Mouse (Mus musculus) cerebellum, adult (tissue): ENCODE data around the gene Endou.
A peak's percentile ranks its signal among the peaks of the same experiment; 100 is the strongest.

Experiments
- ATAC-seq: cut with Nextera tagmentation; 2 replicates; pipeline ENCODE4 v1.9.2; 2017; ENCODE audit warnings: mild to moderate bottlenecking, moderate library complexity, mixed read lengths; ENCODE audit not compliant: insufficient number of reproducible peaks, low FRiP score, low TSS enrichment

The Endou gene

DNA sequence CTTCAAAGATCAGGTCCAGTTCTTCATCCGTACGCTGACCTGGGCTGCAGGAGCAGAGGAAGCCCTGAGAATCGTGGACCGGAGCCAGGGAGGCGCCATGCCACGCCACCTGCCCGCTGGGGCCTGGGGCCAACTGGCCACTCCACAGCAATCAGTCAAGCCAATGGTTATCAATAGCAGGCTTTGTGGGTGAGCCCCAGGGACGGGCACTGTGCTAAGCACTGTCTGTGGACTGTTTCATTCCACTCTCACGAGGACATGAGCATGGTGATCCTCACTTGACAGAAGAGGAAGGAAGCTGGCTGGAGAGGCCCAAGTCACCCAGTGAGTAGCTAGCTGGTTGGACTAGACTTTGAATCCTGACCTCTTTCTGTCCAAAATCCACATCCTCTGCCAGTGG lies 28.9 kb upstream of the Endou start:
- peak; percentile 21; the same call in 1 of the 2 replicates for ATAC-seq

DNA sequence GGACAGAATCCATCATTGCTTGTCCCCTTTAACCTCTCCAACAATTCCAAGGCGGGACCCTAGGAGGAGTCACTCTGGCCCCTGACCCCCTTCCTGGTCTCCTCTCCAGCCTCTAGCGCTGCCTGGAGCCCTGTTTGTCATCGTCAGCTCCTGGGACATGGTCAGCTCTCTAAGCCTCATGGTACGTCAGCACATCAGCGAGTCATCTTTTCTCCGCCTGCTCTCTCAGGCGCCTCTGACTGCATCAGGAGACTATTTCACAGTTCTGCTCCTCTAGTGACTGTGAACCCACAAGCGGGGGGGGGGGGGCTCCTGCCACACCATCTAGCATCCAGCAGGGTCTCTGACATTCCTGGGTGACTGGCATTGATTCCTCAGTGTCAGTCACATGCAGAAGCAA lies 24.2 kb upstream of the Endou start:
- ATAC-seq, result no peak

DNA sequence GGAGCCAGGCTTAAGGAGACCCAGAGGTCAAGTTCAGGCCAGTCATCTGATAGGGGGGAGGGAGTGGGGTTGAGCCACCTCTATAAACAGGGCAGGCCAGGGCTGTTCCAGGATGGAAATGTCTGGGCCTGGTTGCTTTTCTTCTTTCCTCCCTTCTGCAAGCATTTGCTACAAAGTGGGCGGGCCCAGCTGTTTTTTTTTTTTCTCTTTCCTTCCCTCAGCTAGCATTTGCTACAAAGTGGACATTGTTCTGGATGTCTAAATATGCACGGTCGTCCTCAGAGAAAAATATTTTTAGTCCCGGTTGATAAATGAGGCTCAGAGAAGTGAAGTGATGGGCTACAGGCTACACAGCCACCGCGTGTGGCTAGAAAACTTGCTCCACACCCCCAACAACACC lies 23.3 kb upstream of the Endou start:
- no peak for ATAC-seq

DNA sequence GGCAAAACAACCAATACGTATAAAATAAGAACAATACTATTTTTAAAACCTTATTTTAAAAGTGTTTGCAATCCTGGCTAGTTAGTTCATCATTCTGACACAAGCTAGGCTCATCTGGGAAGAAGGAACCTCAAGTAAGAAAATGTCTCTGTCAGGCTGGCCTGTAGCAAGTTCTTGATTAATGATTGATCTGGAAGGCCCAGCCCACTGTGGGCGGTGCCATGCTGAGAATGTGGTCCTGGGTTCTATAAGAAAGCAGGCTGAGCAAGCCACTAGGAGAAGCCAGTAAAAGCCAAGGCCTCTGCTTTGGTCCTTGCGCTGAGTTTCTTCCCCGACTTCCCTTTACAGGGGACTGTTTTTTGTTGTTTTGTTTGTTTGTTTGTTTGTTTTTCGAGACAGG lies 21.4 kb upstream of the Endou start:
- ATAC-seq, result no peak

DNA sequence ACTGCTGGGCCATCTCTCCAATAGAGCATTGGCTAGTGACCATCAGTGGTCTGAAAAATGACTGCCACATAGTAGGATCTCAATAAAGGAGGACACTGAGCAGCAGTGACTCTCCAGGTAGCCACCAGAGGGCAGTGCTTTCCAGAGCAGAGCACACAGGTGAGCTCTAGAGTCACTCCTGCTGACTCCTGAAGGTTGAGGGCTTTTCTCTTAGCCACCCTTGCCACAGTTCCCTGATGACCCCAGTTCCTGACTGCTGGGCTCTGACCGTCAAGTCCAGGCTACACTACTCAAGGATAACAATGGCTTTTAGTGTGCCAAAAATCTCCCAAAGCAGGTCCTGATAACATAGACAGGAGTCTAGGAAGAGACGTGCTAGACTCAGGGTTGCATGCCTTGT lies 20.5 kb upstream of the Endou start:
- ATAC-seq, result no peak

DNA sequence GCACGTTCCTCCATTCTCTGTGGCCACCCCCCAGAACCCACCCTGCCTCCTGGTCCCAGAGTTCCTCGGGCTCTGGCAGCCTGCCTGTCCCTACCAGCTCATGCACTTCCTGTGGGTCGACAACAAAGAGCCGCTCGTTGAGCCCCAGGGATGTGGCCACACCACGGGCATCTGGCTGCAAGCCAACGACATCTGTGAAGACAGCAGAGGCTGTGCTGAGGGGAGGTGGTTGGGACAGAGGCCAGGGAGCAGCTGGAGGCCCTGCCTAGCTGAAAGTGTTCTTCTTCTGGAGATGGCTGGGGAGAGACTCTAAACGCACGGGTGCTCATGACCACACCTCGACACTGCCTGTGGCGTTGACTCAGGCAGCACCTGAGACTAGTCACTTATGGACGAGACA lies 19.6 kb upstream of the Endou start:
- ATAC-seq, result no peak

DNA sequence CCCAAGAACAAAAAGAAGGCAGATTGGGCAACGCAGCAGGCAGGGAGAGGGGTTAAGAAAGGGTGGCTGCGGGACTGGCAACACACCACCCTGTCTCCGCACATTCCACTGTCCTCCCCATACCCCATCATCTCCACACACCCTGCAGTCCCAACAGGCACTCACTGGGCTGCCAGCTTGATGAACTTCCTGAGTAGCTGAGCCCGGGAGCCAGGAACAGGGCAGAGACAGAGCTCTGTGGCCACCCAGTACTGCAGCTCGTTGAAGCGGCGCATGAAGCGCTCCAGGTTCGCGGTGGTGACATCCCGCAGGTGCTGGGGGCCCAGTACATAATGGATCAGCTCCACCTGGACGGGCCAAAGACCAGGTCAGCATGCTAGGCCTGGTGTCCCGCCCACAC lies 18.7 kb upstream of the Endou start:
- ATAC-seq, result no peak

DNA sequence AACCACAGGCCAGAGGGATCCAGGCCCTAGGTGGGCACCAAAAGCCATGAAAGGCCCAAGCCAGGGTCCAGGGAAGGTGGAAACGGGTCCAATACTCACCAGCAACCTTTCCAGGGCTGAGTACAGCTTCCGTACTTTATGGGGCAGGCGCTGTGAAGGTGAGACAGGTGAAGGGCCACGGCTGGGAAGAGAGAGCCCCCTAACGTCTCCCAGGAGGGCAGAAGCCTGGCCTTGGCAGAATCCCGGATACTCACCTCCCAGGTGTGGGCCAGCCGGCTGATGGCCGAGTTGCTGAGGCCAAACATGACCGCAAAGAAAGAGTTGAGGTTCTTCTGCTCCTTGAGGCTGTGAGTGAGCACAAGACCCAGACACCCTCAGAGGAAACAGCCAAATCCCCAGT lies 18.3 kb upstream of the Endou start:
- ATAC-seq, result no peak

DNA sequence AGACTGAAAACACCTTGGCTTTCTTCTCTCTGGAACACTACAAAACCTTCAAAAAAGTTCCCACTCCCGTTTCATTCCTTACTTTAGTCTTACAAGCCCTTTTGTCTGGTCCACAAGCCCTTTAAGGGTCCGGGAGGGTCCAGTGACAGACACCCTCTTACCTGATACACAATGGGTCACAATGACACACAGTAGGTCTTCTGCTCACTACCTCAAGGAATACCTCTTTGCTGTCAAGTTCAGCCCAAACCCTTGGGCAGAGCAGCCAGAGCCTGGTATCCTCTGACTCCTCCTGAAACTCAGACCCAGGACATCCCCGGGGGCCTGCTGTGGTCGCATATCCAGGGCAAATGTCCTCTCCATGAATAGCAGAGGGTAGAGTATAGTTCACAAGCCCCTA lies 17.8 kb upstream of the Endou start:
- ATAC-seq, result no peak

DNA sequence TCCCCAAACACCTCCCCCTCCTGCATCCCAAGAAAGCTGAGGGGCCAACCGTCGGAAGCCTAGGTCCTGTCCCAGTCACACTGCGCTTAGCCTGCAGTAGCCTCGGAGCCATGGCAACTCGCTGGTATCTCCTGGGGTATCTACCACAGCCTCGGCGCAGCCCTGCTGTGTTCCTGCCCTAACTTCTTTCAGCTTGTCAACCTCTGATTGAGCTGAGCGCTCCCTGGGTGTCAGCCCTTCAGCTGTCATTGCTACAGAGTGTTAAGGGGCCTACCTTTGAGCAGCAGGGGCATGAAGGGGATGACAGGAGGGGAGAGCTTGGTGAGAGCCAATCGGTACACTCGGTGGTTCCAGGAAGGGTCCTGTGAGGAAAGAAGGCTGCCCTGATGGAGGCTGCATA lies 17.2 kb upstream of the Endou start:
- ATAC-seq, result no peak

DNA sequence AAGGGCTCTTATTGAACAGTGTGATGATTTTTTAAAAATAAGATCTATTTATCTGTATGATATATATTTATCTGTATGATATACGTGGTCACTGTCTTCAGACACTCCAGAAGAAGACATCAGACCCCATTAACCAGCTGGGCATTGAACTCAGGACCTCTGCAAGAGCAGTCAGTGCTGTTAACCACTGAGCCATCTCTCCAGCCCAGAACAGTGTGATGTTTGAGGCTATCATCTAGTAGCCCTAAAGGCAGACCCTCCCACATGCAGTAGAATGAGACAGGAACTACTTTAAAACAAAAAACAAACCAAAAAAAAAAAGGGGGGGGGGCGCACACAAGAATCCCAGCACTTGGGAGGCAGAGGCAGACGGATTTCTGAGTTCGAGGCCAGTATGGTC lies 16.3 kb upstream of the Endou start:
- no peak for ATAC-seq

DNA sequence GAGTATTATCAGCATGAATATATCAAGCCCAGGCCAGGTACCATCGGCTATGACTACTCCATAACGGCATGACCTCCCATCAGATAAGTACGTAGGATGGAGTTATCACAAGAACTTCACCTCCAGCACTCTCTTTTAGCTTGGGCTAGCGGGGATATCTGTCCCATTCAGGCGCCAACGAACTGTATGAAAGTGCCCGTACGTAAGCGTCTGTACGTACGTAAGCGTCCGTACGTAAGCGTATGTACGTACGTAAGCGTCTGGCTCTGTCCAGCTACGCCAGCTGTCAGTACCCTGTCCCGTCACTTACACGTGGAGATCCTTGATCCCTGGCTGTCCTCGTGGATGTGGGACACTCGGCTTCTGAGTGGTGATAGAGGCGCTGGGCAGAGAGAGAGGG lies 15.6 kb upstream of the Endou start:
- no peak for ATAC-seq

DNA sequence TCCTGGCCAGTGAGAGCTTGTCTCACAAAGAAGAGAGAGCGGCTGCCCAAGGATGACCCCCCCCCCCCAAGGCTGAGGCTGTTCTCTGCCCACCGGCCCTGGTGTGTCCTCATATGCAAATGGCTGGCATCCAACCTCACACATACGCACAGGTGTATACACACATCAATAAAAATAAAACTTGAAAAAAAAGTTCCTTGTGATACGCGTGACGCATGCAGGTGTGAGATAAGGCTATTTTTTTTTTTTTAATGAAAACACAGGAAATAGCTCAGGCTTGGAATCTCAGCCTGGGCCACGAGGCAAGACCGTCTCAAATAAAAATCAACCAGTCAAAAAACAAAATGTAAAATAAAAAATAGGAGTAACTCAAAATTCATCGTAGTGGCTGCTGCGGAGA lies 15.1 kb upstream of the Endou start:
- ATAC-seq, result no peak

DNA sequence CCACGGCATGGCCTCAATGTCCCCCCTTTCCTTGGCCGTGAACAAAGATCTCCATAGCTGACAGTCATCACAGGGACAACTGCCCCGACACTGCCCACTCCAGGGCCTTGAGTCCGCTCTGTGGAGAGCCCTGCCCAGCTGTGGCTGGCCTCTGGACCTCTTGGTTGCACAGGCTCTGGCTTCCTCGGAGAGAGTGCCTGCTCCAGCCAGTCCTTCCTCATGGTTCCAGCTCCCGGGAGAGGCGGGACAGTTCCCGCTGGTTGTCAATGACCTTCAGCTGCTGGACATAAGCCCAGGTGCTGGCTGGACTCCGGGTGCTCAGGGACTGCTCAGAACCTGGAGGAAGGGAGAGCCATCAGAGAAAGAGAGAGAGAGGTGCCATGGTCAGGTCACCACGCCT lies 14.2 kb upstream of the Endou start:
- ATAC-seq, result no peak

DNA sequence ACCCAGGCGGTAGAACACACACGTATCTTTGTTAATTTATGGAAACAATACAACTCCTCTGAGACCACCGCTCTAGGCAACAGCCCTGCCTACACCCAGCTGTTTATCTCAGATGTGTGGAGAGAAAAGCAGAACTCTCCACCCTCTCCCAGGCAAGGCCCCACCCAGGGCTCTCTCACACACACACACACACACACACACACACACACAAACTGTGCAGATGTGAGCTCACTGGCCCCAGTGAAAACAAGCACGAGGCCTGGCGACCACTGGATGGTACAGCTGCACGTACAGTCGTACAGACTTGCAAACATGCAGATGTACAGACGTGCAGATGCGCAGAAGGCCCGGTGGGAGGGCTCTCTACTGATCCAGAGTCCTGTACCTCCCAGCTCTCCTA lies 13.8 kb upstream of the Endou start:
- no peak for ATAC-seq

DNA sequence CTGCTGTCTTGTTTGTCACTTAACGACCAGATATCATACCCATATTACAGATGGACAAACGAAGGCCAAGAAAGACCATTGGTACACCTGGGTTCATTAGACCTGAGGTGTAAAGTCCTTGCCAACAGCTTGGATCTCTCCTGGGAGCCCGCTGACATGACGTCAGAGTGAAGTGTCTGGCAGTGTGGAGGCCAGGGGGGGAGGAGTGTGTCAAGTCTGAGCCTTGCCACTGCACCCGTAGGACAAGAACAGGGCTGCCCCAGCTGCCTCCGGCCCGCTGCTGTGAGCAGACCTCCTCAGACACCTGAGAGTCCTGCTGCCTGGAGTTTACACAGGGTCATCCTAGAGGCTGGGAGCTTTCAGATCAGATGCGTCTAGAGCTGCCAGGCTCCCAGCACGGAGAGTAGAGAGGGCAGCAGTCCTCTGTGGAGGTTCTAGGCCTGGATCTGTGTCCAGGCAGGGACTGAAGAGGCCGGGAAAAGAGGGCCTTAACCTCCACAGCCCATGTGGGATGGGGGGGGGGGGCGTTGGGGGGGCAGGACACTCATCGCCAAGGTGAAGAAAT lies 12.9 kb upstream of the Endou start:
- ATAC-seq, result no peak

DNA sequence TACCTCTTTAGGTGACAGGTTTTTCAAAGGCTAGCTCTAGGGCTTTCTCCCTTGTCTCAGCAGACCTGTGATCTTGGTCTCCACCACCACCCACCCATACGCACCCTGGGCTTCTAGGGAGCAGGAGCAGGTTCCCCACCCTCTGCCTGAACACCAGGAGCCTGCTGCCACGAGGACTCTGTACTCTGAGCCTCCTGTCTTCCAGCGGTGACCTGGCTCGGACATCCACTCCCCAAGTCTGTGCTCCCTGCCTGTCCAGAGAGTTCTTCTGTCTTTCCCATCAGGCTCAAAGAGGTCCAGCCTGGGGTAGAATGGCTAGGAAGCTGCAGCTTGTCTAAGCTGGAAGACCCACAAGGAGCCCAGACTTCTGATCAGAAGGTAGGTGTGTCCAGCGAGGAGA lies 12.1 kb upstream of the Endou start:
- ATAC-seq, result no peak

DNA sequence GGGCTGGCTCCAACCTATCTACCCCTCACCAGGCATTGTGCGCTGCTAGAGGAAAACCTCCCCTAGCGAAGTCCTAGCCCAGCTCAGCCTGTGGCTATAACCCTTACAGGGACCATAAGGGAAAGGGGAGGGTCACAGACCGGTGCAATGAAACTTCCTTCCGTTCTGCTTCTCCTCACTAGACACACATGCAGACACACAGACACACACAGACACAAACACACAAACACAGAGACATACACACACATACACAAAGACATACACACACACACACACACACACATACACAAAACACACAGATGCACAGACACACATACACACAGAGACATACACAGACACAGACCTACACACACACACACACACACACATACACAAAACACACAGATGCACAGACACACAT lies 11.5 kb upstream of the Endou start:
- ATAC-seq, result no peak

DNA sequence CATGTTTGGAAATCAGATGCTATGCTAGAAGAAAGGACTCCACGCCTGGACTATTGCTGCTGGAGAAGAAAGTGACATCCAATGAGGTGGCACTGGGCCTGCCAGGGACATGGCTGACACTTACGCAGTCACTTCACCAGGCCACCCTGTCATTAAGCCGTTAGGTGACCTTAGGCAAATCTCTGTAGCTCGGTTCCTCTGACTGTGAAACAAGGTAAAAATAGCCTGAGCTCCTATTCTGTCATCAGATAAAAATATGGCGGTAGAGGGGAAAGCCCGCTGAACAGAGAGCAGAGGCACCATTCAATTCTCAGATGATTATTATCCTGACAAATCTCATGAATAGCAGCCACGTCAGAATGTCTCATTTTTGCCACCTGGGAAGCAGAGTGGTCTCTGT lies 10.9 kb upstream of the Endou start:
- no peak for ATAC-seq

DNA sequence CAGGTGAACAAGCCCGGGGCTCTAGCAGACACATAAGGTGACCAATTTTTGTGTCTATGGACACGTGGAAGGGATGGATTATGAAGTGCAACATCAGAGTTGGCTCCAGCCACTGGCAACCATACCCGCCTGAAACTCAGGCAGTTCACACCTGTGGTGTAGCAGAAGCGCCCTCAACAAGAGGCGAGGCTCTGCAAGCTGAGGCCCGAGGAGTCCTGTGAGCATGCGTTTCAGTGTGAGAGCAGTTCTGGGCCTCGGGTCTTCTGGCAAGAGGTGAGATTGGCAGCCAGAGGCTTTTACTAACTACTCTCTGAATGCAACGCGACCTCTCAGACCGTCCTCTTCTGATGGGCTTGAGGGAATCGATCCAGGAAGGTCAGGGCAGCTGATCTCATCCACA lies 10.5 kb upstream of the Endou start:
- ATAC-seq, result no peak

DNA sequence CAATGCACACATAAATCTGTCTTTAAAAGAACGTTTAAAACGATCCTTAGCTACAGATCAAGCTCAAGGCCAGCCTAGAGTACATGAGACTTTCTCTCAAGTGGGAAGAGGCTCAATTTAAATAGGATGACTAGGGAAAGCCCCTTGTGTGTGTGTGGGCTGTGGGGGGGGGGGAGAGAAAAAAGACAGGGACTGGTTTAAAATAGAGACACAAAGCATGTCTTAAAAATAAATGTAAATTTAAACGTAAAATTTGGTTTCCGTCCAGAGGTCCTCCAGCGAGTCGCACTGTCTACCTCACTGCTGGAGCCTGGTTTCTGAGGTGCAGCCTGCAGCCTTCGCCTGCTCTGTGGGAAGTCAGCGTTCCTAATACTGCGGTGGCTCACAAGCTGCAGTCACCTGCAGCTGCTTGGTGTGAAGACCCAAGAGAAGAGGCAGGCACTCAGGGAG lies 9.2 kb upstream of the Endou start:
- ATAC-seq, result no peak

DNA sequence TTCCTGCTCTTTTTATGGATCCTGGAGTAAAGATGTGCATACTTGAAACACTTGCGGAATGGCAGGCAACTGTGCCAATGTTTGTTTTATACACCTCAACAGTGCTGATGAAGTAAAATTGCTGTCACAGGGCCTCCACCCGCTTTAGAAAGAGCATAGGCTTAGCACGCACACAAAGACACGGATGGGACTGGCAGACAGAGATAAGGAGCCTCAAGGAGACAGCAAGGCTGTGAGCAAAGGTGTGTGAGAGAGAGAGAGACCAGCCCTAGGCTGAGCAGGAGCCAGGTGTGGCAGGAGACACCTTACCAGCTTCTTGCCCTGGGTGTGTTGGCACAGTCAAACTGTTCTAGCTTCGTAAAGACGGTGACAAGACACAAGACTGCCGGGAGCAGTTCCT lies 7.8 kb upstream of the Endou start:
- no peak for ATAC-seq

DNA sequence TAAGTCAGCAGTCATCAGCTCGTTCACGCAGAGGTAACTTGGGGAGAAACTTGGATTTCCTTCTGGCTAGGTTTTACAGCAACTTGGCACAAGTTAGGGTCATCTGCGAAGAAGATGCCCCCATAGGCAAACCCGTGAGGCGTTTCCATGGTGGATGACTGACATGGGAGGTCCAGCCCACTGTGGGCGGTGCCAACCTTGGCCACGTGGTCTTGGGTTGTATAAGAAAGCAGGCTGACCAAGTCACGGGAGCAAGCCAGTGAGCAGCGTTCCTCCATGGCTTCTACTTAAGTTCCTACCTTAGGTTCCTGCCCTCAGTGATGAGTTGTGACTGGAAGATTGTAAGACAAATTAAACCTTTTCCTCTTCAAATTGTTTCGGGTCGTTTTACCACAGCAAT lies 849 bp upstream of the Endou start:
- no peak for ATAC-seq
